Mouse (Mus musculus): ENCODE results near the gene Plcg2.
A peak's percentile ranks its signal among the peaks of the same experiment; 100 is the strongest.

Gene Plcg2

DNA sequence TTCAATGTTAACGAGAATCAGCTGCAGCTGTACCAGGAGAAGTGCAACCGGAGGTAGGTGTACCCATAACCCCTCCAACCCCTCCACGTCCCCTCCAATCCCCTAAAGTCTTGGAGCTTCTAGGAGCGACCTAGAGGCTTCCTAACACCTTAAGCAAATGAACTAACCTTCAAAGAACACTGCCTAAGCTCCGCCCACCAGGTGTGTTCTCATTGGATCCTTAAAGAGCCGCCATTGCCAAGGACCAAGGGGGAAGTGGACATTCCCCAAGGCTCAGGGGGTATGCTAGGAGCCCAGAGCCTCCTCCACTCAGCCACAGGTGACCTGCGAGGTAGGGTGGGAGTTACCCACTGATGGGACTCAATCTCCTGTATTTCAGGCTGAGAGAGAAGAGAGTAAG lies 136.3 kb downstream of the Plcg2 start:
- DNase-seq (ENCODE audit: low read depth, low spot score): peak; percentile 78

DNA sequence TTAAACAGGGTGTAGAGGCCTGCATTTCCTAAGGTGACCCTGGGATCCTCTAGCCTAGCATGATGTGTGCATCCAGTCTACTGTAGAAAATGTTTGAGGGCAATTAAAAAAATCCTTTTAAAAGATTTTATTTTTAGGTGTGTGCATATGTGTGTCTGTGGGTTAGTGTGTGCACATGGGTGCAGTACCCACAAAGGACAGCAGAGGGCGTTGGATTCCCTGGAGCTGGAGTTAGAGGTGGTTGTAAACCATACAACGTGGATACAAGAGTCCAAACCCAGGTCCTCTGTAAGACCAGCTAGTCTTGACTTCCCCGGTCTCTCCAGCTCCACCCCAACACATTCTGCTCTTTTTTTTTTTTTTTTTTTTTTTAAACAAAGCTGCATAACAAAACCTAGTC lies 139.4 kb downstream of the Plcg2 start:
- peak; percentile 52 for DNase-seq (ENCODE audit: low read depth, low spot score)

GRCm38 (mm10) chr8:117639631-117640030 lies 141.5 kb downstream of the Plcg2 start:
- peak; percentile 81 for DNase-seq (ENCODE audit: low read depth, low spot score)

GRCm38 (mm10) chr8:117645486-117645885 lies 147.4 kb downstream of the Plcg2 start:
- DNase-seq (ENCODE audit: low read depth, low spot score): no peak

GRCm38 (mm10) chr8:117646020-117646419 lies 147.9 kb downstream of the Plcg2 start:
- peak; percentile 58 for DNase-seq (ENCODE audit: low read depth, low spot score)

GRCm38 (mm10) chr8:117646440-117646839 lies 148.3 kb downstream of the Plcg2 start:
- DNase-seq (ENCODE audit: low read depth, low spot score): no peak

DNA sequence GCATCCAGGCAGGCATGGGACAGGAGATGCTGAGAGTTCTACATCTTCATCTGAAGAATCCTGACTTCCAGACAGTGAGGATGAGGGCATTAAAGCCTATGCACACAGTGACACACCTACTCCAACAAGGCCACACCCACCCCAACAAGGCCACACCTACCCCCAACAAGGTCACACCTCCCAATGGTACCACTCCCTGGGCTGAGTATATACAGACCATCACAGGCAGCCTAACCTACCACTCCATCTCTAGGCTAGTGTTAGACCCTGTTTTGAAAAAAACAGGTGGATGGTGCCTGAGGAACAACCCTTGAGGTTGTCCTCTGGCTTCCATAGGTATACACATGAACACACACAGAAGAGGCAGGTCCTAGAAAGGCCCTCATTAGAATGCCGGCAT lies 154.2 kb downstream of the Plcg2 start:
- DNase-seq (ENCODE audit: low read depth, low spot score): no peak

GRCm38 (mm10) chr8:117658990-117659389 lies 160.9 kb downstream of the Plcg2 start:
- no peak for DNase-seq (ENCODE audit: low read depth, low spot score)

GRCm38 (mm10) chr8:117660358-117661031 lies 162.4 kb downstream of the Plcg2 start:
- DNase-seq (ENCODE audit: low read depth, low spot score): no peak

DNA sequence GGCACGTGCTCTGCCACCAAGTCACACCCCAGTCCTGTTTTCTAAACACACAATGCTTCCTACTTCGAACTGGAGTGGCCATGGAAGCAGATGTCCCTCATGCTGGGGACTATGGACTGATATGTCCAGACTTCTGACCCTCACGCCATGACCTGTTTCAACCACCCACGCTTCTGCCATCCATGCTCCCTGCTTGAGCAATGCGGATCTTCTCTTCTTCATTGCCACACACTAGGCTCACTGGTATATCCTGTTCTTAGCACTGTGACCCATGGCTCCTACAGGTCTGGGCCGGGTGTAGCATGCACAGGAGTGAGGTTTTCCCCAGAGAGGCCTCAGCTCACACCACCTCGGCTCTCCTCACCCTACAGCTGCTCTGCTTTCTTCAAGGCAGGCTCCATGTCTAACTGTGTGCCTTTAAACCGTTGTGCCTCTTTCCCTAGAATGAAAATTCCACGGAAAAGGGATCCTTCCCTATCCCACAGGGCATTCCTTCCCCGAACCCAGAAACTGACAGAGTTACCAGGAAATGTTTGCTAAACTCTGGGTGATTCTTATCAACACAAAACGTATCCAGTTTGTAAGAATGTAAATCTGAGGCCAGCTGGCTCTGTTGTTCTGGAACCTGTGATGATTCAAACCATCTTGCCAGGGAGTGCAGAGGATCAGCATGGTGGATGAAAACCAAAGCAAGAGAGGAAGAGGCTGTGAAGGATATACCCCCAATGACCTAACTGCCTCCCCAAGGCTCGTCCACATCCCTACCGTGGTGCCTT lies 169.4 kb downstream of the Plcg2 start:
- no peak for DNase-seq (ENCODE audit: low read depth, low spot score)

- no peak for DNase-seq (ENCODE audit: low read depth, low spot score)
Observed at GRCm38 (mm10) chr8:117670461-117670860, 172.4 kb downstream of the Plcg2 start.

DNA sequence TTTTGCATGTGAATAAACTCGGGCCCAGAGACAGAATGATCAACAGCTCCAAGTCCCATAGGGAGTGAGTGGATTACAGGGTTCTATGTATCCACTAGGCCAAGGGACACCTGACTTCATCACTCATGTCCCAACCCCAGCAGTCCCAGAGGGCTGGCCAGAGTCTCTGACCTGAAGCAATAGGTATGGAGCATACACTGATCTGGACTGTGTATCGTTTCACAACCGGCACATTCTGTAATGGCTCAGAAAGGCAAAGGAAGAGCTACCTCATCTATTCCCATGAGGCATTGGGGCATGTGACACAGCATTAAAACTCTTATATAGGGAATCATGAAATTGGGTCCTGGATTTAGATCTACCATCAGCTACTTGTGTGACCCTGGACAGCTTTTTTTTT lies 174.5 kb downstream of the Plcg2 start:
- DNase-seq (ENCODE audit: low read depth, low spot score): no peak

DNA sequence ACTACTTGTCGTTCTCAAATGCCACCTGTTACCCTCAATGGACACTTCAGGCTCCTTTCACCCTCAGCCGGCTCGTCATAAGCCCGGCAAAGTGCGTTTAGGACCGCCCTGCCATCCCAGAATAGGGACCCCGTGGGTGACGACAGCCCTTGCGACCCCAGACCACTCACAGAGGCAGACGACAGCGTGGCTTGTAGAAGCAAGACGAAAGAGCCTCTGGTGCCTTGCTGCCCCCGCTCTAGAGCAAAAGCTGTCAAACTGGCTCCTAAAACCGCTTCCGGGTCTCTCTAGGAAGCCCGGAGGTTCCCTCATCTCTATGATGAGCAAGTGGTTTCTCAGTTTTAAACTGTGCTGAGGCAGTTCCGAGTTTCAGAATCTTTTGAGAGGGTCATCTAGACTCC lies 175.3 kb downstream of the Plcg2 start, which contains the start of gene Sdr42e1:
TSS of gene Sdr42e1 (minus strand) at position 260 of the 401 bp plus-strand sequence.
- DNase-seq (ENCODE audit: low read depth, low spot score): peak; percentile 68

DNA sequence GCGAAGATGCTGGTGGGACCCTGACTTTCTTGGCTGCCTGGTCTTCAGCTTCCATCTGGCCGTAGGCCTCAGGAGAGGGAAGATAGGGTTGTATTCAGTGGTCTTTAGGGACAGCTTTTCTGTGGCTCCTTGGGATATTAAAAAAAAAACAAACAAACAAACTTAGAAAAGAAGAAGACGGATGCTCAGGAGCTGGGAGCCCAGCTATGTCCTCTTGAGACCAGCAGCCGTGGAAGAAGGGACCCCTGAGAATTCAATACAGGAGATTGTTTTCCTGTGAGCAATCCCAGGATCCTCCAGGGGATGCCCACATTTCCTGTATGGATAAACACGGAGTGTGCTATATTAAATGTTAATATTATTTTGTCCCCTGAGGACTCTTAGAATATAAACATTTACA lies 177.1 kb downstream of the Plcg2 start:
- no peak for DNase-seq (ENCODE audit: low read depth, low spot score)

DNA sequence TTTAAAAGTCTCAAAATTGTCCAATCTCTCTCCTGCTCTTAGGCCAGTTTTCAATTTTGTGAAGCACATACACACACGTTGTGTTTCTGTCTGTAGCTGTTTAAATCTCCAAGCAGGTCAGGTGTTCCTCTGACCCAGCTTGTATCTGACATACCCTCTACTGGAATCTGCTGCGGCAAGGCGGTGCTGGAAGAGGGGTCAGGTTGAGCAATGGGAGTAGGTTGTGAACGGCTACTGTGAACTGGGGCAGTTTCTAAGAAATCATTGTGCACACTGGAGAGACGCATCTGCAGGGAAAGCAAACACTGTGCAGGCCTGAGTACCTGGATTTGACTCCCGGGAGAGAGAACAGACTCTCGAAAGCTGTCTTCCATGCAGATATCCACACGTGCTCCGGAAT lies 178.4 kb downstream of the Plcg2 start:
- DNase-seq (ENCODE audit: low read depth, low spot score): no peak

- DNase-seq (ENCODE audit: low read depth, low spot score): no peak
Observed at GRCm38 (mm10) chr8:117677011-117677410, 178.9 kb downstream of the Plcg2 start.

GRCm38 (mm10) chr8:117678650-117679049 lies 180.6 kb downstream of the Plcg2 start:
- DNase-seq (ENCODE audit: low read depth, low spot score): no peak

GRCm38 (mm10) chr8:117683925-117684472 lies 185.9 kb downstream of the Plcg2 start:
- DNase-seq (ENCODE audit: low read depth, low spot score): no peak

GRCm38 (mm10) chr8:117684504-117684903 lies 186.4 kb downstream of the Plcg2 start:
- DNase-seq (ENCODE audit: low read depth, low spot score): no peak

Measured in R1 (cell line).